Mouse (Mus musculus) kidney, adult 9 months (tissue): ENCODE results near the gene Spon1.

Experiments used
- DNase-seq: peaks from one replicate; pipeline ENCODE4 v3.0.0; 2022

Gene Spon1

GRCm38 (mm10) chr7:114066529-114067178, 300.9 kb downstream of the Spon1 start:
- peak; percentile 96 for DNase-seq

DNA sequence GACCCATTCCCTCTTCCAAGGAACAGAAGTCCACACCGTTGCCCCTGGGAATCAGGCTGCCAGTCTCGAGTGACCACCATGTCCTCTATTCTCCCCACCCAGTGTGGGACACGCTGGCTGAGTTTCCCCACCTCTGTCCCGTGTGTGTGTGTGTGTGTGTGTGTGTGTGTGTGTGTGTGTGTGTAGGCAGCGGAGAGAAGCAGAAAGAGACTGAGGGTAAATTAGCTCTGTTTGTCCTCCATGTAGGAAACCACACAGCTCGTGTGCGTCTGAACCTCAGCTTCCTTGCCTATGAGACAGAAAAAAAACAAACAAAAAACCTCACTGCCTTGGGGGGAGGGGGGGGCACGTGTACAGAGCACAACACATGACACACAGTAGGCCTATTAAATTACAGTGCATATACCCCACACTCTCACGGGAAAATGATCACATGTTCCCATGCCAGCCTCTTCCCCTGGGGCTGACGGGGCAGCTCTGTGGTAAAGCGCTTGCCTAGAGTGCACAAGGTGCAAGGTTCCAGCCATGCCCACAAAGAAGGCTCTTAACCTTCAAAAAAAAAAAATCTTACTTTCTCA, 303.2 kb downstream of the Spon1 start:
- peak; percentile 33 for DNase-seq

- DNase-seq = no peak
Observed at GRCm38 (mm10) chr7:114069726-114070457, 304.1 kb downstream of the Spon1 start.

- DNase-seq = no peak
Observed at GRCm38 (mm10) chr7:114070458-114070840, 304.7 kb downstream of the Spon1 start.

- no peak for DNase-seq
Observed at GRCm38 (mm10) chr7:114071395-114071794, 305.6 kb downstream of the Spon1 start.

- DNase-seq = no peak
Observed at GRCm38 (mm10) chr7:114071851-114072616, 306.2 kb downstream of the Spon1 start.

- peak; percentile 64 for DNase-seq
Observed at GRCm38 (mm10) chr7:114074133-114074532, 308.3 kb downstream of the Spon1 start.

- peak; percentile 31 for DNase-seq
Observed at GRCm38 (mm10) chr7:114074595-114074994, 308.8 kb downstream of the Spon1 start.

GRCm38 (mm10) chr7:114079343-114079742, 313.5 kb downstream of the Spon1 start:
- DNase-seq = no peak

DNA sequence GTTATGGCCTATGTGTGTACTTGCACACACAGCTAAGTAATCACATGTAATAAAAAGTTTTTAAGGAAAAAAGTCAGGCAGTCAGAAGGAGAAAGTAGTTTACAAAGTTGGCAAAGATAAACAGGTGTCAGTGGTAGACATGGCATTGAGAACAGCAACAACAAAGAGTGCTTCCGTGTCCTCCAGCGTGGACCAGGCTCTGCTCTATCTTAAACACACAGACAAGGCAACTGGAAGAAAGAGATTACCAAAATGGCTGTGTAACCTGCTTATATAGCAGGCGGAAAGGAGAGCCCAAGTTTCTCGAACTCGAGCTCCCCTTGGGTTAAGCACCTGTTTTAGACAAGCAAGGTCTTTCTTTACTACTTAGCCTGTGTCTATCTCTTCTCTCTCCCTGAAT, 314.5 kb downstream of the Spon1 start:
- no peak for DNase-seq

DNA sequence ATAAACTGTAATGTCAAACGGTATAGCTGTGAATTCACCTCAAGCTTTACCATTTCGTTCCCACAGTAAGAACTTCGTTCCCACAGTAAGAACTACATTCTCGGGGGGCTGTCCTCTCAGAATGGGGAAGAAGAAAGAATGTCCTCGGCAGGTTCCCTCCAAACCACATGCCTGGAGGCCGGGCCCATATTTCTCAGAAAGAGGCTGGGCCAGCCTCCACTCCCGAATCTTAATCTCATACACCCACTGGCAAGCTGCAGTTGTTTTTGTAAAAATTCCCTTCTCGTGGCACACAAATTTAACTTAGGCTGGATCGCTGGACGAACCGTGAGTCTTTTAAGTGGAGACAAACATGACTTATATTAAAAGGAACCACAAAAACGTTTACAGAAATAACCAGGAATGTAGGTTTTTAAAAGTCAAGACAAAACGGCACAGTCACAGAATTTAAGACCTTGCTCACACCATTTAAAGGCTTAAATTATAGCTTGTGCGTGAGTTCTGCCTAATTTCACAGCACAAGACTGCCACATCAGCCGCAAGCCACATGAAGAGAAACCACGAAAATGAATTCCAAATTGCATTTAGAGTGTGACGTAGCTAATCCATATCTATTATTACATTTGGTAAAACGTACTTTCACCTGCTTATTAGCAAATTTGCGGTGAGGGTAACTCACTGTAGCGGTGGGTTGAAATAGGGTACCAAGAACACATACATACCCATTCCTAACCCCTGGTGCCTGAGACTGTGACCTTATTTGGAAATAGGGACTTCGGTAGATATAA, 316.0 kb downstream of the Spon1 start:
- no peak for DNase-seq

DNA sequence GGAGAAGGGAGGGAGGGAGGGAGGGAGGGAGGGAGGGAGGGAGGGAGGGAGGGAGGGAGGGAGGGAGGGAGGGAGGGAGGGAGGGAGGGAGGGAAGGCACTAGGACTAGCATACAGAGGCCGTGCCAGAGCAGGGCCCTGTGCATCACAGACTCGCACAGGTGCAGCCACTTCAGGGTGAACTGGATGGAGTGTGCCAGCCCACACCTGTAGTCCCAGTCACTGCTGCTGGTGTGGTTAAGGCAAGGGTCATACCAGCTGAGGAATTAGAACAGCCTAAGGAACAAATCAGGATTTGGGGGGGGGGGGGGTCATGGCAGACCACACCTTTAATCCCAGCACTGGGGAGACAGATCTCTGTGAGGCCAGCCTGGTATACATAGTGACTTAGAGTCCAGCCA, 317.3 kb downstream of the Spon1 start:
- DNase-seq = no peak

GRCm38 (mm10) chr7:114083760-114084159, 318.0 kb downstream of the Spon1 start:
- DNase-seq = no peak

GRCm38 (mm10) chr7:114086021-114086710, 320.4 kb downstream of the Spon1 start:
- no peak for DNase-seq

- no peak for DNase-seq
Observed at GRCm38 (mm10) chr7:114087341-114087740, 321.5 kb downstream of the Spon1 start.

DNA sequence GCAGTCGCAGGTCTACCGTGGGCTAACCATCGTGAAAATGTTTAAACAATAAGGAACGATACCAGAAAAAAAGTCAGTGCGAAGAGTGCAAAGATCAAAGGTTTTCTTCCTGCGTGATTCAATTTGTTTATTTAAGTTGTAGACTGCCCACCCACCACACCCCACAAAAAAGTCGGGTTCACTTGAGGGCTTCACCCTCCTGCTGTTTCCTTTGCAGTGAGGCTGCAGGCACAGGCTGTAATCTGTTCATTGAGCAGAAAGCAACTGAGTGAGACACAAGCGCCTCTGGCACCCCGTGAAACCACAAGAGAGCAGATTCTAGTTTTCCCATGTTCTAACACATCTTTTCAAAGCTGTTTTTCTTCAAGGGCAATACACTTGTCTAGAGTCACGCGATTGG, 322.2 kb downstream of the Spon1 start:
- no peak for DNase-seq

- no peak for DNase-seq
Observed at GRCm38 (mm10) chr7:114088918-114089317, 323.1 kb downstream of the Spon1 start.

DNA sequence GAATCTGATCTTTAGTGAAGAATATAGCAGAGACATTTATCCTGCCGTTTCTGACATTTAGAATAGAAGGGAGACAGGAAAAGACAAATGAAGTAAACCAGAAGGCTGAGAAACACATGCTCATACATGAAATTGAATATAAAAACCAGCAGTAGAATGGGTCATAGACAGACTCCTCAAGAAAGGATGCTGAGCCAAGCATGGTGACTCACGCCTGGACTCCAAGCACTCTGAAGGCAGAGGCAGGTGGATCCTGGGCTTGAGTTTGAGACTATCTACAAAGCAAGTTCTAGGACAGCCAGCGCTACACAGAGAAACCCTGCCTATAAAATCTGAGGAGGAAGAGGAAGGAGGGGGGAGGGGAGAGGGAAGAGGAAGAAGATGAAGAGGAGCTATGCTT, 324.4 kb downstream of the Spon1 start:
- no peak for DNase-seq

GRCm38 (mm10) chr7:114090892-114091545, 325.2 kb downstream of the Spon1 start:
- DNase-seq = no peak
